ENCODE assay signal across 13 mouse cellular contexts in the genomic region with DNA sequence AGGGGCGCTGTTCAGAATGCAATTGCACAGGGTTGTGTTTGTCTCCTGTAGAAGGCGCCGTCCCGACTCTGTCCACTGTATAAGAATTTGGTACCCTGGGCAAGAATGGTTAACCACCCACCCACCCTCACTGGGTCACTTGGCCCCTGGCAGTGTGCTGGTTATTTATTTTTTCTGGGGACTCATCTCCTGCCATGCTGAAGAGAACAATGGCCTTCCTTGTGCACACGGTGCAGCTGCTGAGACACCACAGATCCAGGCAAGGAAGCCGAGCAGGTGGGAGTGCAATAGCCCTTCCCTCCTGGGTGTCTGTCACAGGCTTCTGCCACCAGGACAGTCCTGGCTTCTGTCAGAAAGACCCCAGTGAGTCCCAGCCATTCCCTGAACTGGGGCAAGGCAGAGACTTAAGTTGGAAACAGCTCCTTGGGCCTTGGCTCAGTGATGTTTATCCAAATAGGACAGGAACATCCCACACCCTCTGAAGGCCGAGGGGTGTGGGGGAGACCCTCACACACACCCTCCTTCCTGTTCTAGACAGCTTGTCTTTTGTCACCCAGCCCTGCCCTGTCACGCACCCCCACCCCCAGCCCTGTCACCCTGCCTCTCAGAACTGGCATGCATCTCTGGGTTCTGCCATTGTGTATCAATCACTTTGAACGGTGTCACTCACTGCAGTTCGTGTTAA. TPM values are rescaled to one million over a fixed set of nuclear protein-coding genes. Genes with fewer than 3 reads are reported as not detected.
DNase-seq lines count a peak whose midpoint lies in the region; ATAC-seq lines count a peak whose summit lies in the region.
"Had no signal": no experiment of that assay in that cellular context is flagged by ENCODE, and none has a peak within 500 bp of the region (broad histone marks: within the 10 kb centered on the region; RNA-seq: fewer than 3 reads in every experiment).

No protein-coding gene starts in this region.

- H3K27me3 ChIP-seq in neural tube, embryonic 11.5 days (ENCODE audit: control insufficient read depth, insufficient read depth, low read length), result no peaks in the 10 kb centered on the region
- no peaks in the 10 kb centered on the region for H3K27me3 ChIP-seq in forebrain, embryonic 15.5 days
- no peaks in the 10 kb centered on the region for H3K27me3 ChIP-seq in limb, embryonic 13.5 days

- H3K9me3 ChIP-seq in neural tube, embryonic 11.5 days (ENCODE audit: control insufficient read depth, low read length), result no peaks in the 10 kb centered on the region
- H3K9me3 ChIP-seq in forebrain, embryonic 15.5 days, result no peaks in the 10 kb centered on the region
- H3K9me3 ChIP-seq in limb, embryonic 13.5 days, result no peaks in the 10 kb centered on the region
- H3K9me3 ChIP-seq: megakaryocyte, embryonic 14.5 days had no signal

- H3K4me2 ChIP-seq in neural tube, embryonic 11.5 days (ENCODE audit: low read depth), result no peak overlapping the region
- no peak overlapping the region for H3K4me2 ChIP-seq in forebrain, embryonic 15.5 days (replicated peaks)
- H3K4me2 ChIP-seq in limb, embryonic 13.5 days (replicated peaks), result no peak overlapping the region

- no peak overlapping the region for H3K27ac ChIP-seq in neural tube, embryonic 11.5 days (ENCODE audit: low read depth, low read length)
- H3K27ac ChIP-seq in forebrain, embryonic 15.5 days (replicated peaks), result peak overlapping the region; percentile 74
- H3K27ac ChIP-seq in limb, embryonic 13.5 days, result peak overlapping the region; percentile 35; the same call in 1 of the 2 replicates

- WGBS in neural tube, embryonic 11.5 days, result 68% methylated on average over 10 of the region's 10 CpGs
- WGBS in forebrain, embryonic 15.5 days, result 36% methylated on average over 10 of the region's 10 CpGs
- WGBS in limb, embryonic 13.5 days, result 69% methylated on average over 10 of the region's 10 CpGs

- no peak overlapping the region for H3K4me3 ChIP-seq in neural tube, embryonic 11.5 days (ENCODE audit: low read depth, low read length)
- H3K4me3 ChIP-seq in forebrain, embryonic 15.5 days, result no peak overlapping the region
- H3K4me3 ChIP-seq in limb, embryonic 13.5 days, result no peak overlapping the region
- H3K4me3 ChIP-seq: megakaryocyte, embryonic 14.5 days had no signal

- 0 out of 2 replicates have a peak overlapping the region, but pooled peaks have one; percentile 1 for H3K9ac ChIP-seq in neural tube, embryonic 11.5 days (ENCODE audit: low read length)
- H3K9ac ChIP-seq in forebrain, embryonic 15.5 days (replicated peaks), result no peak overlapping the region
- no peak overlapping the region for H3K9ac ChIP-seq in limb, embryonic 13.5 days

- no peak for DNase-seq in neural tube, embryonic 11.5 days (ENCODE audit: low spot score)
- DNase-seq in neural tube, embryonic 10.5 days (ENCODE audit: extremely low spot score, low spot score), result no peak
- peak; percentile 26 to 37 for DNase-seq in thymus, postnatal 10 days (ENCODE audit: low spot score in 2 of 2)
- DNase-seq in urinary bladder, postnatal 36 days (ENCODE audit: low spot score in 2 of 2), result no peak
- no peak for DNase-seq in lung, adult 18-20 months
- no peak for DNase-seq in cerebellum, postnatal 25 days
- DNase-seq: cerebellum, adult 9-10 months; kidney, postnatal 36 days; right cerebral cortex, adult 18-20 months had no signal

- H3K36me3 ChIP-seq in neural tube, embryonic 11.5 days (ENCODE audit: control insufficient read depth, insufficient read depth, low read length), result no peaks in the 10 kb centered on the region
- no peaks in the 10 kb centered on the region; the same call in 1 of the 2 replicates for H3K36me3 ChIP-seq in forebrain, embryonic 15.5 days
- peaks cover 24% of the 10 kb centered on the region for H3K36me3 ChIP-seq in limb, embryonic 13.5 days

- ATAC-seq in neural tube, embryonic 11.5 days (ENCODE audit: insufficient read depth, low FRiP score, low TSS enrichment), result no peak
- peak; percentile 53 for ATAC-seq in forebrain, embryonic 15.5 days (replicated peaks)
- ATAC-seq in limb, embryonic 13.5 days (ENCODE audit: low FRiP score, low read depth), result no peak

- peaks cover 8% of the 10 kb centered on the region for H3K4me1 ChIP-seq in neural tube, embryonic 11.5 days (ENCODE audit: control insufficient read depth, insufficient read depth, low read length)
- H3K4me1 ChIP-seq in forebrain, embryonic 15.5 days, result peaks cover 36% of the 10 kb centered on the region
- H3K4me1 ChIP-seq in limb, embryonic 13.5 days, result peaks cover 45% of the 10 kb centered on the region

RNA-seq across cellular contexts. Expression of a gene that starts 30.1 kb away (rescaled TPM):
- polyA plus RNA-seq in neural tube, embryonic 11.5 days (2014; fragmentation: Nextera tagmentation; extraction: Ambion mirVana), result 23.6 and 23.9 TPM in 2 replicates
- polyA plus RNA-seq in forebrain, embryonic 15.5 days (2015; fragmentation: Nextera tagmentation; extraction: Ambion mirVana), result 17.0 and 18.1 TPM in 2 replicates
- polyA plus RNA-seq in limb, embryonic 13.5 days (2015; fragmentation: Nextera tagmentation; extraction: Ambion mirVana), result 31.2 and 33.2 TPM in 2 replicates

RNA-seq across cellular contexts. Expression of a gene that starts 38.5 kb away (rescaled TPM):
- polyA plus RNA-seq in neural tube, embryonic 11.5 days (2014; fragmentation: Nextera tagmentation; extraction: Ambion mirVana), result 6.5 and 9.1 TPM in 2 replicates
- 24.0 and 26.9 TPM in 2 replicates for polyA plus RNA-seq in forebrain, embryonic 15.5 days (2015; fragmentation: Nextera tagmentation; extraction: Ambion mirVana)
- 15.0 and 16.5 TPM in 2 replicates for polyA plus RNA-seq in limb, embryonic 13.5 days (2015; fragmentation: Nextera tagmentation; extraction: Ambion mirVana)
- polyA plus RNA-seq: liver, adult 2 months had no signal

Comparison
In these comparisons a context has a peak if more than half of its experiments do, and no peak if none do; other contexts are left out.
1. DNase-seq: peak in thymus, postnatal 10 days (2 of 2); none in neural tube, embryonic 11.5 days (single experiment), neural tube, embryonic 10.5 days (single experiment), urinary bladder, postnatal 36 days (0 of 2), lung, adult 18-20 months (0 of 2) and cerebellum, postnatal 25 days (0 of 2).